Mouse (Mus musculus): ENCODE data around the gene Lsm10.
"Not testable (repeated sequence)": the region's sequence is repeated elsewhere in the genome, so short reads cannot be mapped to it uniquely, and the experiment has no call there.

Gene Lsm10

GRCm38 (mm10) chr4:126095622-126096430 is 597 bp upstream of the Lsm10 start:
- in situ Hi-C loops (cut with MboI; ENCODE audit: low sequenced_read_pairs): not testable (repeated sequence)

DNA sequence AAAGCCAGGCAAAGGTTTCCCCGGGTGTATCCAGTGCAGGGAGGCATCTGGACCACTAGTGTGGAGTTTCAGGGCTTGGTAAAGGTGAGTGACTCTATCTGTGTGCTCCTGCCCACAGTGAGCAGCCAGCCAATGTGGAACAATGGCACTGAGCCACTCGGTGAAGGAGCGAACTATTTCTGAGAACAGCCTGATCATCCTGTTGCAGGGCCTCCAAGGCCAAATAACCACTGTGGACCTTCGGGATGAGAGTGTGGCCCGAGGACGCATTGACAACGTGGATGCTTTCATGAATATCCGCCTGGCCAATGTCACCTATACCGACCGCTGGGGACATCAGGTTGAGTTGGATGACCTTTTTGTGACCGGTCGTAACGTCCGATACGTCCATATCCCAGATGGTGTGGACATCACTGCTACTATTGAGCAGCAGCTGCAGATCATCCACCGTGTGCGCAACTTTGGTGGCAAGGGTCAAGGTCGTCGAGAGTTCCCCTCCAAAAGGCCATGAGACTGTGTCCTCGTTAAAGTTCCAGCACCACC is 1.4 kb downstream of the Lsm10 start:
- in situ Hi-C loops (cut with MboI; ENCODE audit: low sequenced_read_pairs): no loop called here

DNA sequence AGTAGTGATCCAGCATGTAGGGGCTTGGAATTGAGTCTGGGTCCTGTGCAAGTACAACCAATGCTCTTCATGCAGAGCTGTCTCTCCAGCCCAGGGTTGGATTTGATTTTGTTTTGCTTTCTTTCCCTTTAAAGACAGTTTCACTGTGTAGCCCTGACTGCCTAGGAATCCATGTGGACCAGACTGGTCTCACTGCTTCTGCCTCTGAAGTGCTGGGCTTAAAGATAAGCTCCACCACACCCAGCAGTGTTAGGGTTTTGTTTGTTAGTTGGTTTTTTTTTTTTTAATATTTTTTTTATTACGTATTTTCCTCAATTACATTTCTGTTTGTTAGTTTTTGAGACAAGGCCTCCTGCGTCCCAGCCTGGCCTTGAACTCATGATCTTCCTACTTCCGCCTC is 2.9 kb downstream of the Lsm10 start:
- in situ Hi-C loops (cut with MboI; ENCODE audit: low sequenced_read_pairs): no loop called here

DNA sequence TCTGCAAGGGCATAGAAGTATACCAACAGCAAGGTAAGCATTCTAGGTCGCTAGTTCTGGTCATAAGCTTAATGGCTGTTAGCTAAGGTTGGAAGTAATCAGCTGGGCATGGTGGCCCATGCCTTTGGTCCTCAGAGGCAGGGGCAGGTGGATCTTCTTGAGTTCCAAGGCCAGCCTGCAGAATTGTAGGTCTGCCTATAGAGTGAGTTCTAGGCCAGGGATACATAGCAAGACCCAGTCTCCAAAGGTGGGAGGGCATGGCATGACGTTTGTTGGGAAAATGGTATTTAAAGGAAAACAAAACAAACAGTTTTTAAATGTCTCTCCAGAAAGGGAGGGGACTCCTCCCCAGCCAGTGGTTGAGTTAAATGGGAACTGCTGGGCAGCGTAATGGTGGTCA is 4.3 kb downstream of the Lsm10 start:
- in situ Hi-C loops (cut with MboI; ENCODE audit: low sequenced_read_pairs): no loop called here

DNA sequence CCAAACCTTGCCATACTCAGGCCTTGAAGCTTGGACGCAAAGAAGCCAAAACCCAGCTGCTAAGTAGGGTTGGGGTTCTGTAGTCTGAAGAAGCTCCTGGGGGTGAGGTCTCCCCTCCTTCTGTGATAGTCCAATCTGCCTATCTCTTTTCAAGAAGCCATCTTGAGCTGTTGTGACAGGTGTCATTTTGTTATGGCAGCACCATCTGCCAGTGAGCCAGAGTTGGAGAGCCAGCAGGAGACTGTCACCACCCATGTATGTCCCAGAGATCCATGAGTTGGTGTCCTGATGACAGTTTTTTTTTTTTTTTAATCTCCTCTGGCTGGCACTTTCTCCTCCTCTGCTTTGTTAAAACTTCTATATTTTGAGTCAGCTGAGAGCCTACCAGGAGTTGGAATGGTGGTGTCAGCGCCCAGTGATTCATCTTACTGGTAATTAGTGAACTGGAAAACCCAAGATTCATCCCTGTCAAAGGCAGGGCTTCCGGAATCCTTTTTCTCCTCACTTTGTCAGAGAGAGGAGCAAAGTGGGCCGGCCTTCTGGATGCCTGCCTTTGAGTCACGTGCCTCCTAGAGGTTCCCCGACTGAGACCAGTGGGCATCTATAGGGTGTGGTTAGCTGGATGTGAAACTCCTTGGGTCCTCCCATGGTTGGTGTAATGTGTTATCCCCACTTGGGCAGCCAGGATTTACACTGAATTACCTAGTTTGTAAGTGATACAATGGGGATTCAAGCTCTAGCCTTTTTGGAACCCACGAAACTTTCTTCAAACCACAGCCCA is 5.8 kb downstream of the Lsm10 start:
- in situ Hi-C loops (cut with MboI; ENCODE audit: low sequenced_read_pairs): no loop called here

DNA sequence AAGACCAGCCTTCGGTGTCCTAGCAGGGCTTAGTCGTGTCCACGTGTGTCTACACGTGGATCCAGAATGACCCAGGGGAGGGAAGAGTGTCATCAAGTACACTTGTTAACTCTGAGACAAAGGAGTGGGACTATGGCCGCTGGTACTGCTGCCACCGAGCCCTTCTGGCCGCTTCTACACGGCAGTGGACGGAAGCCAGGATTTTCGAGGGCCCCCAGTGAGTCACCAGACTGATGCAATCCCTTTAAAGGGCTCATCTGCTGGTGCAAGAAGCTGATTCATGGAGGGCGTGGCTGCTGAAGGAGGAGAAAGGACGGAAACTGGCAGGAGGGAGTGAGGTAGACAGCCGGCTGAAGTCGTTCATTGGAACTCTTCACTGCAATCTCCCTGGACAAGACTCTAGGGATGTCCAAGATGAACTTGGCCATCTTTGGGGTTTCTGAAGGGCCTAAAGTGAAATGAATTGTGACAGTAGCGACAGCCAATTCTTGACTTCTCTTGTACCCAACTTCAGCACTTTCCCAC is 6.7 kb downstream of the Lsm10 start:
- in situ Hi-C loops (cut with MboI; ENCODE audit: low sequenced_read_pairs): no loop called here

DNA sequence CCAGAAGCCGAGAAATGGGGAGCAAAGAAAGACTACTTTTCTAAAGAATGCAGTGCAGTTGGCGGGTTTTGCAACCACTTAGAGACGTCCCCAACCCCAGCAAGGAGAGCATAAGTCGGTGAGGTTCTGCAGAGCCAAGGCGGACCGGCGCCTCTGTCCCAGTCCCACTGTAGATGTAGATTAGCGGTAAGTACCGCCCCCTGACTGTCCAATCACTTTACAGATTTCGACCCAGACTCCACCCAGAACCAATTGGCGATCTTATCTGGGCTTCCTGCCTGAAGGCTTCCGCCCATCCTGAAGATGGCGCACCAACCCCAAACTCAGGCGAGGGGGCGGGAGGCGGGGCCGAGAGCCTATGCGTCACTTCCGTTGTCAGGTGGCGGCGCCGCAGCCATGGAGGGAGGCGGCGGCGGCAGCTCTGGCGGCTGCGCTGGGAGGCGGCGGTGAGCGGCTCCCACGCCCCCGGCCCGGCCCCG is 7.2 kb downstream of the Lsm10 start, which contains the start of gene Stk40:
Gene Stk40 (plus strand): TSS at position 368 of the 479 bp plus-strand sequence.
- in situ Hi-C loops (cut with MboI; ENCODE audit: low sequenced_read_pairs): no loop called here

DNA sequence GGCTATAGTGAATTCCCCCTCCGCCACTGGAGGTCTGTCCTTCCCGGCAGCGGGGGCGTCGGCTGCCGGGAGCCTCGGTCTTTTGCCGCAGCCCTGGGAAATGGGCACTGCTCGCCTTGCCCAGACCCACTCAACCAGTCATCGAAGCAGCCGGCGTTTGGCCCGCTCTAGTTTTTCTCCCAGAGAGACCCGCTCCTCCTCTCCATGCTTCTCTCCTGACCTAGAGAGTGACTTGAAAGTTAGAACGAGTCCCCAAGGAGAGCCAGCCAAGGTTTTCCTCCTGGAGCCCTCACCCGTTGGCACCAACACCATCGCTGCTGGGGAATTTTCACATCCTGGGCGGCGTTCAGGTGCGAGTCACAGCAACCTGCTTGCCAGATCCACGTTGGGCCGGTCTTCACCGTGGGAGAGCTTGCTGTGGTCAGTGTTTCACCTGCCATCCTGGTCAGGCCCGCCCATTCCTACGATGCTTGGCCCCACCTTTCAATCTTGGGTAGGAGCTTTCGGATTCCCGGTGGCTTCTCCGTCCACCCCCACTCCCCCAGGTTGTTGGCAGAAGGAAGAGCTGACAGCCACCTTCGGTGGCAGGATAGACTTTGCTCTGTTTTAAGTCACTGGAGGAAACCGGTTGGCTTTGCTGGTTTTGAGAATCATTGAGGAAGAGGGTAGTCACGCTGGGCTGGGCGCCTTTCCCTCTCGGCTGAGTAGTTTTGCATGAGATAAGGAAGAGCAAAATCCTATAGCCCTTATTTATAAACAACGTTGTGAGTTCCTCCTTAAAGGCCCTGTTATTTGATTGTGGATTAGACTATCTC is 8.0 kb downstream of the Lsm10 start:
- in situ Hi-C loops (cut with MboI; ENCODE audit: low sequenced_read_pairs): no loop called here

DNA sequence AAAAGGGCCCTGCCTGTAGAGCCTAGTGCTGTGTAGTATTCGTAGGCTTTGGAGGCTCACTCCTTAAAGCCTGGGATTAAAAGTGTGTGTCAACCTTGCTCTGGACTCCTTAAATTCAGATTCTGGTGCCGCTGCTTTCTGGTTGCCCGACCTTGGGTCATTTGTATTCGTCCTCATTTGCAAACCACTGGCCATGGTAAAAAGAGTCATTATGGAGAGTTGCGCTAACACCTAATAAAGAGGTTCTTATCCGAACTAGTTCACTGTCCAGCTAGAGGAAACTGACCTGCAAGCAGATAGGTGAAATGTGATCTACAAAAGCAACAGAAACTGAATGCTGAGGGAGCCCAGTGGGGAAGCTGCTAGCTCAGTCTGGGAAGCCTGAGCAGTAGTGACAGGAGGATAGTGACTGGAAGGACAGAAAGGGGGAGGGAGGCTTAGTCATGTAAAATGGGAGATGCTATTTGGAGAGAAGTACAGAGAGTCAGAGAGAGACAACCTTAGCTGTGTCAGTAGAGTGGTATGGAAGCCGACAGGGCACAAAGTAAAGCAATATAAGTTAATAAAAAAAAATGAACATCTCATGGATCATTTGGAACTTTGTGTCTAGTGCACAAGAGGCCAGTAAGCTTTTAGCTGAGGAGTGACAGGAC is 8.8 kb downstream of the Lsm10 start:
- in situ Hi-C loops (cut with MboI; ENCODE audit: low sequenced_read_pairs): no loop called here

- in situ Hi-C loops (cut with MboI; ENCODE audit: low sequenced_read_pairs): no loop called here
Measured at GRCm38 (mm10) chr4:126108061-126108740, 11.8 kb downstream of the Lsm10 start.

- in situ Hi-C loops (cut with MboI; ENCODE audit: low sequenced_read_pairs): no loop called here
Measured at GRCm38 (mm10) chr4:126109613-126110373, 13.4 kb downstream of the Lsm10 start.

- in situ Hi-C loops (cut with MboI; ENCODE audit: low sequenced_read_pairs): no loop called here
Measured at GRCm38 (mm10) chr4:126110374-126111152, 14.1 kb downstream of the Lsm10 start.

DNA sequence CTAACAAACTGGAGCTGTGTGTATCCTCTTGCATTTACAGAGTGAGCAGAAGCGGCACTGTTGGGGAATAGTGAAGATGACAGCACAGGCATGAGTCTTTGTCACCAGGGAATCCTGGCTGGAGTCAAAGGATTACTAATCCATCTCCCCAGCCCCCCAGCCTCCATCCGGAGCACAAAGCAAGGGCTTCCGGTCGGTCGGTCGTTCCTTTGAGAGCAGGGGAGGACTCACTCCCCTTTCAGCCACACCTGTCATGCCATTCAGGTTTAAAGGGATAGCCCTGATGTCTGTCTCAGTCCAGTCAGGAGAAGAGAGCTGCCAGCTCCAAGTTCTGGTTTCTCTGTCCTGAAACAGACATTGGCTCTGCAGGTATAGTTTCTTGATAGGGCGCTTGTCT is 14.7 kb downstream of the Lsm10 start:
- in situ Hi-C loops (cut with MboI; ENCODE audit: low sequenced_read_pairs): no loop called here

DNA sequence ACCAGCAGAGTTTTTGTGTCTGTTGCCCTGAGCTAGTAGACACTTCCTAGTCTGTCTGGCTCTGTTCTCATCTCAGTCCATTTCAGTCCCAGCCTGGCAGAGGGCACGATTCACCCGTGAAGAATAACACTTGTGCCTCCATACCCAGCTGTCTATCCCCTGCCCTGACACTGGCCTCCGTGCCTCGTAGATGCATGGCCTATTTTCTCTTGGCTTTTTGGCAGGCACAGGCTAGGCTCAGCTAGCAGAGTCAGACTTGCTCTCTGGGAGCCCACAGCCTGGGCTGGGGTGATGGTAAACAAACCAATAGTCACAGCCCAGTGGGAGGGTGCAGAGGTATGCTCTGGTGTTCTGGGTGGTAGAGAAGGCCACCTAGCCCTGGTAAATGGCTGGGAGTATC is 16.8 kb downstream of the Lsm10 start:
- in situ Hi-C loops (cut with MboI; ENCODE audit: low sequenced_read_pairs): no loop called here

DNA sequence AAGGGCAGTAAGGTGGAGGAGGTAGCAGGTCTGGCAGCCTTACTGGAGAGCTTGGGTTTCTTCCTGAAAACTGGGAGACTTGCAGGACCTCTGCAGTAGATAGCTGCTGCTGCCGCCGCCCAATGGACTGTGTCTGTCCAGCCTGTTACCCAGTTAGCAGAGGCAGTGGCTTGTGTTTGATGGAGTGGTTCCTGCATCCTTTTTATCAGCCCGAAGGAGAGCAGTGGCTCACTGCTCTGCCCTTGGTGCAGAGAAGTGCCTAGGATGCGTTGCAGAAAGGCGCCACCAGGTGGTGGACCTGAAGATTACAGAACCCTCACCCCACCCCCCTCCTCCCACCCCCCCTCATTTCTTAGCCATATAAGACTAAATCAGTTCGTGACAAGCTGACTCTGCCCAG is 17.5 kb downstream of the Lsm10 start:
- in situ Hi-C loops (cut with MboI; ENCODE audit: low sequenced_read_pairs): no loop called here

GRCm38 (mm10) chr4:126115411-126115810 is 19.0 kb downstream of the Lsm10 start:
- in situ Hi-C loops (cut with MboI; ENCODE audit: low sequenced_read_pairs): no loop called here

DNA sequence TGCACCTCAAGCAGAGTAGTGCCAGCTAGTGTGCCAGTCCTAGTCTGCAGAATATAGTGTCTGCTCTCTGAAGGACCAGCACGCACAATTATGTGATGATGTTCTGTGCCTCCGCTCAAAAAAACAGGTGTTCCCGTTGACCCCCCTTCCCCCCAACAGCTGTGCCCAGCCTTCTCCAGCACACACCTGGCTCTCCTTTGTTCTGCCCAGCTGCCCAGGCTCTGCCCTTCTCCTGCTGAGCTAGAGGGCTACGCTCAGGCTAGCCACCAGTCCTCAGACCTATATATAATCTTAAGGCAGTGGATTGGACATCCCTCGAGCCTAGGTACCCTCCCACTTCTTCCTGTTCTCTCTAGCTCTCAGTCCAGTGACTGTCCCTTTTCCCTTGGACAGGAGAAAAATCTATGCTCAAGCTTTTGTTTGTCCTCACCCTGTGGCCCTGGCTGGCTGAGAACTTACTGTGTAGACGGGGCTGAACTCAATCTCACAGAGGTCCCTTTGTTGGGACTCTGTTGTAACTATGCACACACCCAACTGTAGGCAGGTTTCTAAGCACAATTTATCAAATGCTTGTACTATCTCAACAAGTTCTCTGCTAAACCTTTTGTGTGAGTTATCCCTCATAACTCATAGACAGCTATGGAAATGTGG is 19.6 kb downstream of the Lsm10 start:
- in situ Hi-C loops (cut with MboI; ENCODE audit: low sequenced_read_pairs): no loop called here

GRCm38 (mm10) chr4:126117116-126117515 is 20.7 kb downstream of the Lsm10 start:
- in situ Hi-C loops (cut with MboI; ENCODE audit: low sequenced_read_pairs): no loop called here
